Mouse (Mus musculus): Measurements from ENCODE around the gene Nup160. TPM values are rescaled to one million over a fixed set of nuclear protein-coding genes. Genes with fewer than 3 reads are reported as not detected.

Gene Nup160
- total RNA-seq, 2 experiments from 2014 or later: 50.0 to 80.6 TPM

Other genes starting within 250 kb of the Nup160 start
- gene Ptprj, start 96.6 kb upstream of the Nup160 start, total RNA-seq (2014; fragmentation: Nextera tagmentation): 11.4 and 14.3 TPM in 2 replicates
- 17.5 and 18.7 TPM in 2 replicates for gene Ptprj, start 96.6 kb upstream of the Nup160 start, total RNA-seq (2017)
- 185 and 203 TPM in 2 replicates for gene Fnbp4, start 68.2 kb downstream of the Nup160 start, total RNA-seq (2014; fragmentation: Nextera tagmentation)
- gene Fnbp4, start 68.2 kb downstream of the Nup160 start, total RNA-seq (2017): 133 and 153 TPM in 2 replicates
- gene Agbl2, start 105.5 kb downstream of the Nup160 start, total RNA-seq (2014; fragmentation: Nextera tagmentation): not detected in 2 replicates
- gene Agbl2, start 105.5 kb downstream of the Nup160 start, total RNA-seq (2017): not detected in 2 replicates
- gene Mtch2, start 169.9 kb downstream of the Nup160 start, total RNA-seq (2014; fragmentation: Nextera tagmentation): 145 and 167 TPM in 2 replicates
- gene Mtch2, start 169.9 kb downstream of the Nup160 start, total RNA-seq (2017): 159 and 166 TPM in 2 replicates
- gene C1qtnf4, start 208.6 kb downstream of the Nup160 start, total RNA-seq (2014; fragmentation: Nextera tagmentation): not detected in 2 replicates
- gene C1qtnf4, start 208.6 kb downstream of the Nup160 start, total RNA-seq (2017): not detected in 2 replicates
- gene Kbtbd4, start 227.5 kb downstream of the Nup160 start, total RNA-seq (2014; fragmentation: Nextera tagmentation): 14.3 and 18.7 TPM in 2 replicates
- 28.6 and 32.0 TPM in 2 replicates for gene Kbtbd4, start 227.5 kb downstream of the Nup160 start, total RNA-seq (2017)
- 200 and 247 TPM in 2 replicates for gene Ndufs3, start 227.6 kb downstream of the Nup160 start, total RNA-seq (2014; fragmentation: Nextera tagmentation)
- gene Ndufs3, start 227.6 kb downstream of the Nup160 start, total RNA-seq (2017): 96.1 and 109 TPM in 2 replicates